Mouse (Mus musculus): ENCODE measurements around the gene Gm12248. TPM values are rescaled to one million over a fixed set of nuclear protein-coding genes. Genes with fewer than 3 reads are reported as not detected.

The Gm12248 gene
- polyA plus RNA-seq, 1 experiment from 2014 or later = not detected

- ATAC-seq = 0 out of 2 replicates have a peak, but pooled peaks have one; percentile 11
- H3K9ac ChIP-seq (ENCODE audit: low read depth, low read length) = no peak overlapping the region
- no peaks in the 10 kb centered on the region for H3K27me3 ChIP-seq (replicated peaks; ENCODE audit: control insufficient read depth, insufficient read depth, low read length)
- WGBS = 56% methylated on average over 20 of the region's 20 CpGs
- H3K4me3 ChIP-seq (ENCODE audit: low read length) = peak overlapping the region; percentile 46
- H3K4me2 ChIP-seq (ENCODE audit: low read depth, low read length) = peak overlapping the region; percentile 90
- peaks cover 6% of the 10 kb centered on the region; the same call in 1 of the 2 replicates for H3K4me1 ChIP-seq (ENCODE audit: control insufficient read depth, insufficient read depth, low read length)
- no peaks in the 10 kb centered on the region for H3K36me3 ChIP-seq (ENCODE audit: control insufficient read depth, insufficient read depth, low read length)
- H3K27ac ChIP-seq (ENCODE audit: low read length) = no peak overlapping the region
- no peaks in the 10 kb centered on the region for H3K9me3 ChIP-seq (ENCODE audit: control insufficient read depth, low read length)
Measured at GRCm38 (mm10) chr11:58096821-58097620, 4.1 kb upstream of the Gm12248 start.

GRCm38 (mm10) chr11:58096160-58096559 lies 3.2 kb upstream of the Gm12248 start:
- WGBS = 65% methylated on average over 5 of the region's 5 CpGs
- H3K9me3 ChIP-seq (ENCODE audit: control insufficient read depth, low read length) = no peaks in the 10 kb centered on the region
- peaks cover 6% of the 10 kb centered on the region; the same call in 1 of the 2 replicates for H3K4me1 ChIP-seq (ENCODE audit: control insufficient read depth, insufficient read depth, low read length)
- no peak overlapping the region for H3K9ac ChIP-seq (ENCODE audit: low read depth, low read length)
- H3K27me3 ChIP-seq (replicated peaks; ENCODE audit: control insufficient read depth, insufficient read depth, low read length) = no peaks in the 10 kb centered on the region
- H3K4me2 ChIP-seq (ENCODE audit: low read depth, low read length) = no peak overlapping the region
- H3K36me3 ChIP-seq (ENCODE audit: control insufficient read depth, insufficient read depth, low read length) = no peaks in the 10 kb centered on the region
- no peak overlapping the region for H3K27ac ChIP-seq (ENCODE audit: low read length)
- no peak for ATAC-seq
- H3K4me3 ChIP-seq (ENCODE audit: low read length) = no peak overlapping the region

- no peak overlapping the region for H3K9ac ChIP-seq (ENCODE audit: low read depth, low read length)
- no peaks in the 10 kb centered on the region for H3K36me3 ChIP-seq (ENCODE audit: control insufficient read depth, insufficient read depth, low read length)
- H3K27me3 ChIP-seq (replicated peaks; ENCODE audit: control insufficient read depth, insufficient read depth, low read length) = no peaks in the 10 kb centered on the region
- ATAC-seq = no peak
- no peaks in the 10 kb centered on the region for H3K9me3 ChIP-seq (ENCODE audit: control insufficient read depth, low read length)
- peaks cover 6% of the 10 kb centered on the region; the same call in 1 of the 2 replicates for H3K4me1 ChIP-seq (ENCODE audit: control insufficient read depth, insufficient read depth, low read length)
- H3K4me3 ChIP-seq (ENCODE audit: low read length) = no peak overlapping the region
- WGBS = 93% methylated on average over 1 of the region's 1 CpGs
- H3K27ac ChIP-seq (ENCODE audit: low read length) = no peak overlapping the region
- no peak overlapping the region for H3K4me2 ChIP-seq (ENCODE audit: low read depth, low read length)
Measured at GRCm38 (mm10) chr11:58095561-58095960, 2.6 kb upstream of the Gm12248 start.

- H3K4me1 ChIP-seq (ENCODE audit: control insufficient read depth, insufficient read depth, low read length) = peaks cover 6% of the 10 kb centered on the region; the same call in 1 of the 2 replicates
- no peak overlapping the region for H3K27ac ChIP-seq (ENCODE audit: low read length)
- H3K36me3 ChIP-seq (ENCODE audit: control insufficient read depth, insufficient read depth, low read length) = no peaks in the 10 kb centered on the region
- no peak overlapping the region for H3K4me2 ChIP-seq (ENCODE audit: low read depth, low read length)
- no peaks in the 10 kb centered on the region for H3K9me3 ChIP-seq (ENCODE audit: control insufficient read depth, low read length)
- 81% methylated on average over 4 of the region's 4 CpGs for WGBS
- no peak overlapping the region for H3K4me3 ChIP-seq (ENCODE audit: low read length)
- no peak overlapping the region for H3K9ac ChIP-seq (ENCODE audit: low read depth, low read length)
- ATAC-seq = no peak
- no peaks in the 10 kb centered on the region for H3K27me3 ChIP-seq (replicated peaks; ENCODE audit: control insufficient read depth, insufficient read depth, low read length)
Measured at GRCm38 (mm10) chr11:58094766-58095165, 1.8 kb upstream of the Gm12248 start.

GRCm38 (mm10) chr11:58092541-58092940 lies 393 bp downstream of the Gm12248 start:
- no peak for ATAC-seq
- H3K4me1 ChIP-seq (ENCODE audit: control insufficient read depth, insufficient read depth, low read length) = peaks cover 6% of the 10 kb centered on the region; the same call in 1 of the 2 replicates
- 51% methylated on average over 4 of the region's 4 CpGs for WGBS
- no peaks in the 10 kb centered on the region for H3K27me3 ChIP-seq (replicated peaks; ENCODE audit: control insufficient read depth, insufficient read depth, low read length)
- H3K9ac ChIP-seq (ENCODE audit: low read depth, low read length) = peak overlapping the region; percentile 52
- H3K27ac ChIP-seq (ENCODE audit: low read length) = no peak overlapping the region
- no peaks in the 10 kb centered on the region for H3K36me3 ChIP-seq (ENCODE audit: control insufficient read depth, insufficient read depth, low read length)
- H3K9me3 ChIP-seq (ENCODE audit: control insufficient read depth, low read length) = no peaks in the 10 kb centered on the region
- peak overlapping the region; percentile 35 for H3K4me2 ChIP-seq (ENCODE audit: low read depth, low read length)
- 0 out of 2 replicates have a peak overlapping the region, but pooled peaks have one; percentile 17 for H3K4me3 ChIP-seq (ENCODE audit: low read length)

GRCm38 (mm10) chr11:58081716-58082115 lies 11.2 kb downstream of the Gm12248 start:
- Histone ChIP-seq H3K9ac (ENCODE audit: low read depth, low read length) (no peak overlapping the region), H3K4me3 (ENCODE audit: low read length) (no peak overlapping the region), H3K4me1 (ENCODE audit: control insufficient read depth, insufficient read depth, low read length) (no peaks in the 10 kb centered on the region), H3K9me3 (ENCODE audit: control insufficient read depth, low read length) (no peaks in the 10 kb centered on the region), H3K27me3 (replicated peaks; ENCODE audit: control insufficient read depth, insufficient read depth, low read length) (no peaks in the 10 kb centered on the region), H3K4me2 (ENCODE audit: low read depth, low read length) (no peak overlapping the region), H3K27ac (ENCODE audit: low read length) (no peak overlapping the region), H3K36me3 (ENCODE audit: control insufficient read depth, insufficient read depth, low read length) (no peaks in the 10 kb centered on the region)
- WGBS = 88% methylated on average over 6 of the region's 6 CpGs
- no peak for ATAC-seq

- 61% methylated on average over 4 of the region's 4 CpGs for WGBS
- Histone ChIP-seq H3K4me2 (ENCODE audit: low read depth, low read length) (no peak overlapping the region), H3K4me3 (ENCODE audit: low read length) (no peak overlapping the region), H3K9me3 (ENCODE audit: control insufficient read depth, low read length) (no peaks in the 10 kb centered on the region), H3K36me3 (ENCODE audit: control insufficient read depth, insufficient read depth, low read length) (no peaks in the 10 kb centered on the region), H3K4me1 (ENCODE audit: control insufficient read depth, insufficient read depth, low read length) (no peaks in the 10 kb centered on the region), H3K27me3 (replicated peaks; ENCODE audit: control insufficient read depth, insufficient read depth, low read length) (no peaks in the 10 kb centered on the region), H3K27ac (ENCODE audit: low read length) (no peak overlapping the region), H3K9ac (ENCODE audit: low read depth, low read length) (no peak overlapping the region)
- no peak for ATAC-seq
Measured at GRCm38 (mm10) chr11:58077270-58077669, 15.7 kb downstream of the Gm12248 start.

GRCm38 (mm10) chr11:58072978-58073377 lies 20.0 kb downstream of the Gm12248 start:
- Histone ChIP-seq H3K27me3 (replicated peaks; ENCODE audit: control insufficient read depth, insufficient read depth, low read length) (no peaks in the 10 kb centered on the region), H3K9ac (ENCODE audit: low read depth, low read length) (no peak overlapping the region), H3K4me1 (ENCODE audit: control insufficient read depth, insufficient read depth, low read length) (peaks cover 2% of the 10 kb centered on the region), H3K4me2 (ENCODE audit: low read depth, low read length) (no peak overlapping the region), H3K9me3 (ENCODE audit: control insufficient read depth, low read length) (no peaks in the 10 kb centered on the region), H3K4me3 (ENCODE audit: low read length) (no peak overlapping the region), H3K27ac (ENCODE audit: low read length) (no peak overlapping the region), H3K36me3 (ENCODE audit: control insufficient read depth, insufficient read depth, low read length) (no peaks in the 10 kb centered on the region)
- 71% methylated on average over 3 of the region's 3 CpGs for WGBS
- ATAC-seq = no peak

- H3K4me2 ChIP-seq (ENCODE audit: low read depth, low read length) = no peak overlapping the region
- no peak for ATAC-seq
- H3K4me3 ChIP-seq (ENCODE audit: low read length) = no peak overlapping the region
- H3K4me1 ChIP-seq (ENCODE audit: control insufficient read depth, insufficient read depth, low read length) = peaks cover 12% of the 10 kb centered on the region
- no peak overlapping the region for H3K27ac ChIP-seq (ENCODE audit: low read length)
- WGBS = 88% methylated on average over 4 of the region's 4 CpGs
- no peak overlapping the region for H3K9ac ChIP-seq (ENCODE audit: low read depth, low read length)
- H3K9me3 ChIP-seq (ENCODE audit: control insufficient read depth, low read length) = no peaks in the 10 kb centered on the region
- no peaks in the 10 kb centered on the region for H3K27me3 ChIP-seq (replicated peaks; ENCODE audit: control insufficient read depth, insufficient read depth, low read length)
- H3K36me3 ChIP-seq (ENCODE audit: control insufficient read depth, insufficient read depth, low read length) = peaks cover 14% of the 10 kb centered on the region
Measured at GRCm38 (mm10) chr11:58065025-58065424, 27.9 kb downstream of the Gm12248 start.
